Mouse (Mus musculus) CH12.LX (cell line): ENCODE measurements at regions not wholly inside any gene's neighbourhood (a gene's known extent, or its start where the extent isn't known, plus 50 kb on each side); places are given as distances from the start of the nearest gene placed in this dataset.

Experiments used
- DNase-seq: peaks from one replicate; pipeline ENCODE4 v3.0.0-alpha.2; 2013; ENCODE audit errors: extremely low read depth
- H3K27ac ChIP-seq: 2 replicates; pipeline ENCODE4 v1.5.1; 2012; ENCODE audit warnings: low read depth, mild to moderate bottlenecking, control low read depth, moderate library complexity; ENCODE audit not compliant: insufficient read depth
- H3K27me3 ChIP-seq: replicated peaks from 2 replicates; pipeline ENCODE3; 2012; ENCODE audit warnings: inconsistent platforms
- H3K36me3 ChIP-seq, 2 experiments: replicated peaks in 1 of 2; 2 replicates each; pipeline versions ENCODE3 to v1.6.1; 2012; ENCODE audit warnings: inconsistent platforms in 1 of 2, low read length in 1 of 2, mild to moderate bottlenecking in 1 of 2, mixed read lengths in 1 of 2, moderate library complexity in 1 of 2; ENCODE audit not compliant: control insufficient read depth in 1 of 2, insufficient read depth in 1 of 2
- H3K4me1 ChIP-seq, 2 experiments: 2 replicates each; pipeline ENCODE4 v1.6.1; 2012; ENCODE audit warnings: inconsistent platforms in 1 of 2, moderate library complexity in 1 of 2; ENCODE audit not compliant: insufficient read depth in 2 of 2, control insufficient read depth in 1 of 2
- H3K4me2 ChIP-seq: 2 replicates; pipeline ENCODE4 v1.6.1; 2012; ENCODE audit warnings: low read depth, mild to moderate bottlenecking, control low read depth; ENCODE audit not compliant: poor library complexity, insufficient read depth, severe bottlenecking
- H3K4me3 ChIP-seq, 3 experiments: fragments of 150-350 bp in 1 of 3; sonication (generic) in 1 of 3; replicated peaks in 1 of 3; 2 replicates each; pipeline versions ENCODE3 to v1.5.1; 2011 to 2012; ENCODE audit warnings: low read depth in 2 of 3, low read length in 2 of 3, mild to moderate bottlenecking in 2 of 3, moderate library complexity in 2 of 3, control low read depth in 1 of 3, improper control_type of control experiment in 1 of 3, inconsistent platforms in 1 of 3, mixed read lengths in 1 of 3; ENCODE audit not compliant: poor library complexity in 1 of 3
- H3K79me2 ChIP-seq: replicated peaks from 2 replicates; pipeline ENCODE4 v1.6.1; 2012; ENCODE audit warnings: mild to moderate bottlenecking, moderate library complexity; ENCODE audit not compliant: control insufficient read depth, poor library complexity, insufficient read depth, severe bottlenecking; ENCODE audit errors: extremely low read depth
- H3K9ac ChIP-seq: 2 replicates; pipeline ENCODE4 v1.6.1; 2012; ENCODE audit warnings: low read depth, mild to moderate bottlenecking, control low read depth, moderate library complexity; ENCODE audit not compliant: insufficient read depth
- H3K9me3 ChIP-seq: replicated peaks from 2 replicates; pipeline ENCODE3; 2012; ENCODE audit warnings: low read length, inconsistent platforms, mixed read lengths
- CHD1 ChIP-seq: IDR thresholded peaks from 2 replicates; pipeline ENCODE4 v1.6.1; 2012; ENCODE audit warnings: low read depth, low read length, improper control_type of control experiment, inconsistent platforms
- CTCF ChIP-seq, 2 experiments: IDR thresholded peaks in 1 of 2; conservative IDR thresholded peaks in 1 of 2; 2 replicates each; pipeline ENCODE4 v1.5.1; 2011 to 2012; ENCODE audit warnings: low read depth in 2 of 2, low read length in 2 of 2, improper control_type of control experiment in 1 of 2, inconsistent platforms in 1 of 2, mild to moderate bottlenecking in 1 of 2, moderate library complexity in 1 of 2
- E2F4 ChIP-seq: IDR thresholded peaks from 2 replicates; pipeline ENCODE4 v1.6.1; 2011; ENCODE audit warnings: low read depth, low read length, improper control_type of control experiment; ENCODE audit not compliant: insufficient replicate concordance
- ELF1 ChIP-seq: IDR thresholded peaks from 2 replicates; pipeline ENCODE4 v1.6.1; 2014; ENCODE audit warnings: low read depth, mild to moderate bottlenecking, inconsistent platforms, low read length, improper control_type of control experiment
- EP300 ChIP-seq: IDR thresholded peaks from 2 replicates; pipeline ENCODE4 v1.6.1; 2011; ENCODE audit warnings: low read length, improper control_type of control experiment
- ETS1 ChIP-seq: conservative IDR thresholded peaks from 2 replicates; pipeline ENCODE4 v1.6.1; 2012; ENCODE audit warnings: low read depth, mild to moderate bottlenecking, inconsistent platforms, low read length, improper control_type of control experiment, moderate library complexity
- GABPA ChIP-seq: IDR thresholded peaks from 2 replicates; pipeline ENCODE4 v1.6.1; 2012; ENCODE audit warnings: low read depth, low read length, improper control_type of control experiment, inconsistent platforms; ENCODE audit not compliant: insufficient replicate concordance
- HCFC1 ChIP-seq: IDR thresholded peaks from 2 replicates; pipeline ENCODE4 v1.6.1; 2012; ENCODE audit warnings: low read depth, mild to moderate bottlenecking, inconsistent platforms, low read length, improper control_type of control experiment
- IRF4 ChIP-seq: IDR thresholded peaks from 2 replicates; pipeline ENCODE4 v1.6.1; 2014; ENCODE audit warnings: low read depth, mild to moderate bottlenecking, inconsistent platforms, low read length, improper control_type of control experiment
- JUN ChIP-seq: IDR thresholded peaks from 2 replicates; pipeline ENCODE4 v1.6.1; 2011; ENCODE audit warnings: low read depth, mild to moderate bottlenecking, low read length, improper control_type of control experiment, moderate library complexity; ENCODE audit not compliant: insufficient read depth
- JUND ChIP-seq: conservative IDR thresholded peaks from 2 replicates; pipeline ENCODE4 v1.6.1; 2011; ENCODE audit warnings: low read depth, low read length, improper control_type of control experiment
- KAT2A ChIP-seq: IDR thresholded peaks from 2 replicates; pipeline ENCODE4 v1.6.1; 2012; ENCODE audit warnings: low read length, improper control_type of control experiment, inconsistent platforms; ENCODE audit not compliant: insufficient replicate concordance
- MAFK ChIP-seq: IDR thresholded peaks from 2 replicates; pipeline ENCODE4 v1.6.1; 2011; ENCODE audit warnings: low read length, improper control_type of control experiment; ENCODE audit not compliant: insufficient replicate concordance
- MAZ ChIP-seq: IDR thresholded peaks from 2 replicates; pipeline ENCODE4 v1.6.1; 2012; ENCODE audit warnings: low read depth, mild to moderate bottlenecking, inconsistent platforms, low read length, improper control_type of control experiment, moderate library complexity
- MEF2A ChIP-seq: IDR thresholded peaks from 2 replicates; pipeline ENCODE4 v1.6.1; 2014; ENCODE audit warnings: low read depth, mild to moderate bottlenecking, inconsistent platforms, low read length, improper control_type of control experiment, borderline replicate concordance
- MXI1 ChIP-seq: IDR thresholded peaks from 2 replicates; pipeline ENCODE4 v1.6.1; 2011; ENCODE audit warnings: mild to moderate bottlenecking, low read depth, low read length, improper control_type of control experiment
- MYC ChIP-seq: IDR thresholded peaks from 2 replicates; pipeline ENCODE4 v1.6.1; 2011; ENCODE audit warnings: low read depth, mild to moderate bottlenecking, improper control_type of control experiment, low read length
- PAX5 ChIP-seq: IDR thresholded peaks from 2 replicates; pipeline ENCODE4 v1.6.1; 2012; ENCODE audit warnings: low read length, inconsistent platforms, mixed read lengths
- POLR2AphosphoS2 ChIP-seq: IDR thresholded peaks from 2 replicates; pipeline ENCODE4 v1.6.1; 2011; ENCODE audit warnings: low read depth, low read length, improper control_type of control experiment
- RAD21 ChIP-seq: IDR thresholded peaks from 2 replicates; pipeline ENCODE4 v1.6.1; 2011; ENCODE audit warnings: low read depth, mild to moderate bottlenecking, low read length, improper control_type of control experiment, moderate library complexity
- RCOR1 ChIP-seq: conservative IDR thresholded peaks from 2 replicates; pipeline ENCODE4 v1.6.1; 2012; ENCODE audit warnings: low read depth, mild to moderate bottlenecking, inconsistent platforms, low read length, improper control_type of control experiment
- SMC3 ChIP-seq: IDR thresholded peaks from 2 replicates; pipeline ENCODE4 v1.6.1; 2011; ENCODE audit warnings: low read depth, low read length, improper control_type of control experiment
- TBP ChIP-seq: conservative IDR thresholded peaks from 2 replicates; pipeline ENCODE4 v1.6.1; 2011; ENCODE audit warnings: low read depth, low read length, improper control_type of control experiment
- TCF12 ChIP-seq: IDR thresholded peaks from 2 replicates; pipeline ENCODE4 v1.6.1; 2014; ENCODE audit warnings: low read depth, mild to moderate bottlenecking, inconsistent platforms, low read length, improper control_type of control experiment
- UBTF ChIP-seq: IDR thresholded peaks from 2 replicates; pipeline ENCODE4 v1.6.1; 2012; ENCODE audit warnings: low read depth, mild to moderate bottlenecking, inconsistent platforms, low read length, improper control_type of control experiment, moderate library complexity
- USF1 ChIP-seq: IDR thresholded peaks from 2 replicates; pipeline ENCODE4 v1.6.1; 2014; ENCODE audit warnings: low read depth, mild to moderate bottlenecking, inconsistent platforms, low read length, improper control_type of control experiment
- ZKSCAN1 ChIP-seq: IDR thresholded peaks from 2 replicates; pipeline ENCODE4 v1.6.1; 2012; ENCODE audit warnings: low read depth, inconsistent platforms, low read length, improper control_type of control experiment, borderline replicate concordance
- ZNF384 ChIP-seq: IDR thresholded peaks from 2 replicates; pipeline ENCODE4 v1.6.1; 2012; ENCODE audit warnings: low read depth, low read length, improper control_type of control experiment, inconsistent platforms
- dilution Hi-C: fragments of 300-500 bp; cut with MboI; formaldehyde crosslinking; loops from 2 replicates; pipeline ENCODE4 v1.14.3; 2020; ENCODE audit warnings: low sequenced_read_pairs; ENCODE audit not compliant: extremely low pct_unique_long_range_greater_than_20kb, extremely low pct_ligation_motif_present
- in situ Hi-C: fragments of 300-500 bp; cut with MboI; formaldehyde crosslinking; loops from 3 replicates; pipeline ENCODE4 v1.14.3; 2019; ENCODE audit warnings: low sequenced_read_pairs, low pct_ligation_motif_present, low pct_unique_long_range_greater_than_20kb, mixed read lengths

DNA sequence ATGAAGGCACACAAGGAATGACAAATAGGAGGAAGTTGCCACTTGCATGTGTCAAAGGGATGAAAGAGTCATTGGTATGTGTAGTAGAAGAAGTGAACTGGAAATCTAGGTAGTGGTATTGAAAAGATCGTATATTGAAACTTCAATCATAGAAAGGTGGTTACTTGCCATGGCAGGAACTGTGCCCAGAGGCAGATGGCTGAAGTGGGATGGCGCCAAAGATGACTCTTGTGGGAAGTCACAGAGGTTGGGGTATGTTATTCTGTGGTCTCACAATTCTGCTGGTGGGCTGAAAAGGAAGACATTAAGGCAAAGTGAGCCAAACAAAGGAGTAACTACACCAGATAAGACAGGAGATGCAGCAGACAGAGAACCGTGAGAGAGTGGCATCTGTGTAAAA lies 121.2 kb upstream of the Tdrd3 start:
- TF ChIP-seq POLR2AphosphoS2, result no peak
- no peak for TF ChIP-seq HCFC1
- no peak for TF ChIP-seq MYC
- no peak for TF ChIP-seq SMC3
- TF ChIP-seq ELF1, result no peak
- TF ChIP-seq MXI1, result no peak
- no peak for TF ChIP-seq ETS1
- TF ChIP-seq UBTF, result no peak
- TF ChIP-seq CHD1, result no peak
- TF ChIP-seq JUND, result no peak
- TF ChIP-seq TBP, result no peak
- TF ChIP-seq RAD21, result no peak
- no peak for TF ChIP-seq EP300
- TF ChIP-seq TCF12, result no peak
- TF ChIP-seq GABPA, result no peak
- TF ChIP-seq MAZ, result no peak
- H3K36me3 ChIP-seq, result no peaks in the 10 kb centered on the region
- no peak for DNase-seq
- H3K9ac ChIP-seq, result no peak overlapping the region
- no peak overlapping the region for H3K4me2 ChIP-seq
- H3K79me2 ChIP-seq, result no peaks in the 10 kb centered on the region
- in situ Hi-C loops (no loop called here), dilution Hi-C loops (no loop called here)
- H3K27me3 ChIP-seq, result peaks cover 3% of the 10 kb centered on the region
- H3K4me1 ChIP-seq, result no peaks in the 10 kb centered on the region
- H3K4me3 ChIP-seq, result no peak overlapping the region
- no peak overlapping the region for H3K27ac ChIP-seq
- H3K9me3 ChIP-seq, result no peaks in the 10 kb centered on the region

DNA sequence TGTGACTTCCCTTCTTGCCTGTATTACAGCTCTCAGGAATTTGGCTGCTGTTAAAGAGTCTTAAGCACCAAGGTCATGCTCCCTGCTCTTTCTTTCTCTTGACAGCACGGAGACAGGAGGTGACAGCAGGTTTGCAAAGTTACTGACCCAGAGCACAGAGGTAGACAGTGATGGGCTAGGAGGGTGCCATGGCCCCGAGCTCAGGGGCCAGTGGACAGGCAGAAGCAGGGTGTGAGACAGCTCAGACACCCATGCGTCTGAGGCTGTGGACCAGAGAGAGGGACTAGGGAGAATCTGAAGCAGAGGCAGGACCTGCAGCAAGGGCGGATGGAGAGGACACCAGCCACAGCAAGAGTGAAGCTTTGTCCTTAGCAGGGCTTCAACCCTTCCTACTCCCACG lies 119.3 kb upstream of the Tdrd3 start:
- TF ChIP-seq PAX5 (no peak), TCF12 (no peak), UBTF (no peak), ZNF384 (no peak), JUN (no peak), TBP (no peak), ZKSCAN1 (no peak), MEF2A (no peak), E2F4 (no peak), CHD1 (no peak), USF1 (no peak), MAZ (no peak), MYC (no peak), MAFK (no peak), RCOR1 (no peak), CTCF (conservative IDR thresholded peaks at IDR 0.05 in 1 of 2, IDR thresholded peaks at IDR 0.05 in 1 of 2; ENCODE audit: low read depth in 2 of 2, low read length in 2 of 2) (no peak), MXI1 (no peak), IRF4 (no peak), KAT2A (no peak)
- H3K27ac ChIP-seq, result no peak overlapping the region
- dilution Hi-C loops, result no loop called here
- H3K9ac ChIP-seq, result no peak overlapping the region
- peaks cover 3% of the 10 kb centered on the region for H3K27me3 ChIP-seq
- H3K4me1 ChIP-seq, result peaks cover 4% of the 10 kb centered on the region in 2 experiments; a peak in 3 of 4 replicates
- no peaks in the 10 kb centered on the region for H3K36me3 ChIP-seq
- no peaks in the 10 kb centered on the region for H3K9me3 ChIP-seq
- no peak for DNase-seq
- in situ Hi-C loops, result no loop called here
- no peaks in the 10 kb centered on the region for H3K79me2 ChIP-seq
- H3K4me2 ChIP-seq, result no peak overlapping the region
- no peak overlapping the region for H3K4me3 ChIP-seq
